Mouse (Mus musculus): Measurements from ENCODE around the gene Mns1.
"Not testable (repeated sequence)": the region's sequence is repeated elsewhere in the genome, so short reads cannot be mapped to it uniquely, and the experiment has no call there.

Gene Mns1

DNA sequence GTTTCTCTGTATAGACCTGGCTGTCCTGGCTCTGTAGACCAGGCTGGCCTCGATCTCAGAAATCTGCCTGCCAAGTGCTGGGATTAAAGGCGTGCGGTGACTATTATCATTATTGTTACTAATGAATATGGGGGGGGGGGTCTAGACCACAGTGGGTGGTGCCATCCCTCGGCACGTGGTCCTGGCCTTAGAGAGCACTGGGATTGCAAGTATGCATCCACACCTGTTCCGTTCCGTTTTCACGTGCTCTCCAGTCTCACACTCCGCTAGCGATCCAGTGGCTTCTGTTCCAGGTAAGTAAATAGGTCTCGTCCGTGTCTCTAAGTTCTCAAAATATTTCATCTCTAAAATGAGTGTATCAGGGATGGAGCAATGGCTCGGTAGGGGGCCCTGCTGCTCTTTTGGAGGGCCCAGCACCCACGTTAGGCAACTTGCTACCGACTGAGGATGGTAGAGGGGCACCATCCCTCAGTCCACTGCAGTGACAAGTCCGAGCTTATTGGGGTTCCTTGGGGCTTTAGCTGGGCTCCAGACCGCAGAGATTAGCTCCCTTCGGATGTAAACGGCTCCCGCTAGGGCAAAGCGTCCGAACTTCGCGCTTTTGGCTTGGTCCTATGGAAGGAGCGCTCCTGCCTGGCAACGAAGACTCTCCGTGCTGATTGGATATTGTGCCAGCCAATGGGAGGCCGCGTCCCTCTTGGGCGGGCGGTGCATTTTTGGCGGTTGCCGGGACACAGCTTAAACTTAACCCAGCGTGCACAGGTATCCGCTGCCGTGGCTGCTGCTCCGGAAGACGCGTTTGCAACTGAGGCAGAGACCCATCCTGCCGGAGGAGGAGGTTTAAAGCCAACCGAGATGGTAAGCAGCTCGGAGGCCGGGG is at the start of gene Mns1:
Gene Mns1, plus strand, starts transcription at position 190 of the 880 bp plus-strand sequence.
- peak; percentile 95 for DNase-seq (ENCODE audit: low spot score)

DNA sequence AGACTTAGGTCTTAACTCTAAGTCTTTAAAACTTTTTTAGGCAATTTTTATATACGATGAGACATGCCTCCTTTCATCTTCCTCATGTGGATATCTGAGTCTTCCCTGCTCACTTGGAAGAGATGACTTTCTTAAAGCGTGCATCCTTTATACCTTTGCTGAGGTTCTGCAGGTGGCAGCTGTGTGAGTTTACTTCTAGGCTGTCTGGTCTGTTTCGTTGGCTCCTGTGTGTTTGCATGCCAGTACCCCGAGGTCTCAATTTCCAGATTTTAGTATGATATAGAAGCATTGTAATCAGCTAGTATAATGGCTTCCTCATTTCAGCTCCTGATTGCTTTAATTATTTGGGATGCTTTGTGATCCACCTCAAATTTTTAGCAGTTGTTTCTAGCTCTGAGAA is 48.9 kb upstream of the Mns1 start:
- DNase-seq (ENCODE audit: low spot score), result no peak

DNA sequence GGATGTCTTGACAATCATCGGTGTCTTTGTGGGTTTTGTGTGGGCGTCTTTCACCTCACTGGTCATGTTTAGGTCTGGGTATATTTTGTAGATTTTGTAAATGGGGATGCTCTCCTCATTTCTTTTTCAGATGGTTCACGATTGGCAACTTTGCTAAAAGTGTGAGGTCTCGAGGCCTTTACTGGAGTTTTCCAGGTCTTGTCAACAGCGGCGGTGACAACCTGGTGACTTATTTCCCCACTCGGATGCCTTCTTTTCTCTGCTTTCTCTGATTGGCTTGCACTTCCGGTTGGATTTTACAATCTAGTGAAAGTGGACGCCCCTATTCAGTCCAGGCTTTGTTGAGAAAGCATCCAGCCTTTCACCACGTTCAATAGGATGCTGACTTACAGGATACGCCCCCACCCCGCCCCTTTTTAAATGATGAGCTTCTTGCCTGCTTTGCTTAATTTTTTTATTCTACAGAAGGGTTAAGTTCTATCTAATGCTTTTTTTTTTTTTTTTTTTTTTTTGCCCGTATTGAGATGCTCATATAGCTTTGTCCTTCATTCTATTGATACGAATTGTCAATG is 48.3 kb upstream of the Mns1 start:
- no peak for DNase-seq (ENCODE audit: low spot score)

DNA sequence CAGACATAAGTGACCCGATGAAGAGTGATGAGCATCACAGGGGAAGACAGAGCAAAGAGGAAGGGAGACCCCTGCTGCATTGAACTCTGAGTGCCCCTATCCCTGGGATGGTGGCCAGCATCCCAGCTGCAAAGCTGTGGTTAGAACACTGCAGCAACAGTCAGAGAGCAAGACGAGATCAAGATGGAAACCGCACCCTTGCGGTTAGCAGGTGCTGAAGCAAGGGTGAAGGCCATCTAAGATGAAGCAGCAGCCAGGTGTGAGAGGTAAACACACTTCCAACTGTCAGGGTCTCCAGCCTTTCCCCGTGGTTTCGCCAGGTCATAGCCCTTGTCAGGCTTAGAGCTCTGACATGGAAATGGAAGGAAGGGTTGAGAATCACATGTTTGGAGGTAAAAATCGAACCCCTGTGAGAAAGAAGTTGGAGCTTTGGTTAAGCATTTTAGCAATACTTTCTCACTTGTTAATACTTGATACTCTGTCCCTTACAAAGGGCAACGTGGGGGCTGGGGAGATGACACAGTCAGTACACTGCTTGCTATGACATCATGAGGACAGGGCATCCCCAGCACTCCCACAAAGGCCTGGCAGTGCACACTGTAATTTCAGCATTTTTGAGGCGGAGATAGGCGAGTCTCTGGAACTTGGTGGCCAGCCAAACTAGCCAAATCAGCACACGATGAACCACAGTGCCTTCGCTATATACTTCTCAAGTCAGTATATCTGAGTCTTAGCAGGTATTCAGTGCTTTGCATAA is 47.3 kb upstream of the Mns1 start:
- peak; percentile 76 for DNase-seq (ENCODE audit: low spot score)

GRCm38 (mm10) chr9:72392686-72393085 is 45.1 kb upstream of the Mns1 start:
- no peak for DNase-seq (ENCODE audit: low spot score)

- peak; percentile 22 for DNase-seq (ENCODE audit: low spot score)
These were observed 44.6 kb upstream of the Mns1 start for GRCm38 (mm10) chr9:72393238-72393637.

- DNase-seq (ENCODE audit: low spot score), result no peak
These were observed 43.9 kb upstream of the Mns1 start for GRCm38 (mm10) chr9:72393869-72394341.

- no peak for DNase-seq (ENCODE audit: low spot score)
These were observed 37.7 kb upstream of the Mns1 start for GRCm38 (mm10) chr9:72400121-72400520.

DNA sequence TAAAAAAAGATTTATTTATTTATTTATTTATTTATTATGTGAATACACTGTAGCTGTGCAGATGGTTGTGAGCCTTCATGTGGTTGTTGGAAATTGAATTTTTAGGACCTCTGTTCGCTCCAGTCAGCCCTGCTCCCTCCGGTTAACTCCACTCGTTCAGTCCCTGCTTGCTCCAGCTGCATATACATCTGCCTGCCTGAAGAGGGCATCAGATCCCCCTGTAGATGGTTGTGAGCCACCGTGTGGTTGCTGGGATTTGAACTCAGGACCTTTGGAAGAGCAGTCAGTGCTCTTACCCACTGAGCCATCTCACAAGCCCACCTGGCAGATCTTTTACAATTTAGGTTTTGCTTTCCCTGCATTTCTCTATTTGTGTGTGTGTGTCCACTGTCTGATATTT is 36.0 kb upstream of the Mns1 start:
- not testable (repeated sequence) for DNase-seq (ENCODE audit: low spot score)

GRCm38 (mm10) chr9:72403421-72403820 is 34.4 kb upstream of the Mns1 start:
- no peak for DNase-seq (ENCODE audit: low spot score)

DNA sequence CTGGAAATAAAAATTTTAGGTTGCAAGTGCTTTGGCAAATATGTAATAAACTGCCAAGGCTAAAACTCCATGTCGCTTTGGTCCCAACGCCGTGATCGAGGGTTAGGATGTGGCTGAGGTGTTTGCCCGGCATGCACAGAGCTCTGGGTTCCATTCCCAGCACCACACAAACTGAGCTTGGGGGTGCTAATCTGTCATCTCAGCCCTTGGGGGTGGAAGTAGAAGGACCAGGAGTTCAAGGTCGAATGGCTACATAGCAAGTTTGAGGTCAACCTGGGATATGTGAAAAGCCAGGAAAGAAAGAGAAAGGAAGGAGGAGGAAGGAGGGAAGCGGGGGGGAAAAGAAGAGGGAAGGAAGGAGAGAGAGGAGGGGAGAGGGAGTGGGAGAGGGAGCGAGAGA is 33.4 kb upstream of the Mns1 start:
- no peak for DNase-seq (ENCODE audit: low spot score)

DNA sequence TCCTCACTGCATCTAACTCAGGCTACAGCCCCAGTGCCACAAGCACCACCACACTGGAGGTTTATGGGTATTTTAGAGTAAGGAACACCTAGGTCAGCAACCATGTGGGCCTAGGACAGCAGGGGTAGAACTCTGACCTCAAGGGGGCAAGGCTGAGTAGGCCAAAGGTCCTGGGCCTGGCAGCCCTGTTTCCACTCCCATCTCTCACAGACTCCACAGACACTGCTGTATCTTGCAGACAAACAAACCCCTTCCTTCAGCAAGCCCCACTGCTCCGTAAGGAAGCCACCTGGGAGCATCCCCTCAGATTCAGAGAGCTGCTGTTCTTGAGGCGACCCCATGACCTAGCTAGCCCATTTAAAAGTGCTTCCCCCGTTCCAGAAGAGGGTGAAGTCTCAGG is 32.9 kb upstream of the Mns1 start:
- no peak for DNase-seq (ENCODE audit: low spot score)

DNA sequence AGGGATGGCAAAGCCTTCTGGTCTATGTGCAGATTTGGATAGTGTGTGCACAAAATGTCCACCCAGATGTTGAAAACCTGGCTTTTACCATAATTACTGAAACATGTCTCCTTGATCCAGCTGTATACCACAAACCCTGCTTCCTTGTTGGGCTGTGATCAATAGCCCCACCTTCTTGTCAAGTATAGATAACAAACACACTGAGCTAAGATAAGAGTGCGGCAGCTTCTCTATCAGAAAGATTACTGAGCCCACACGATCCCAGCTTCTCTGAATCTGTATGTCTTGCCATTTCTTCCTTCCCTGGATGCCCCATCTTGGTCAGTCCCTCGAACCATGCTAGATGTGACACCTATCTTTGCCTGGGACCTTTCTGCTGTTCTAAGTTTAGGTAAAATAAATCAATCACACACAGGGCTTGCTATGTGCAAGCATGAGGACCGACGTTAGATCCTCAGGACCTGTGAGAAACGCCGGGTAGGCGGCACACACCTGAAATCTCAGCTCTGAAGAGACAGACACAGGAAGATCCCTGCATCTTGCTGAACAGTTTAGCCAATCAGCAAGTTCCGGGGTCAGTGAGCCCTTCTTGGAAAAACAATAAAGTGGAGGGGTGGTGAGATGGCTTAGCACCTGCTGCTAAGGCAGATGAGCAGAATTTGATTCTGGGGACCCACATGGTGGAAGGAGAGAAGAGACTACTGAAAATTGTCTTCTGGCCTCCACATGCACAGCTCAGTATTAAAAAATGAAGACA is 31.8 kb upstream of the Mns1 start:
- no peak for DNase-seq (ENCODE audit: low spot score)

DNA sequence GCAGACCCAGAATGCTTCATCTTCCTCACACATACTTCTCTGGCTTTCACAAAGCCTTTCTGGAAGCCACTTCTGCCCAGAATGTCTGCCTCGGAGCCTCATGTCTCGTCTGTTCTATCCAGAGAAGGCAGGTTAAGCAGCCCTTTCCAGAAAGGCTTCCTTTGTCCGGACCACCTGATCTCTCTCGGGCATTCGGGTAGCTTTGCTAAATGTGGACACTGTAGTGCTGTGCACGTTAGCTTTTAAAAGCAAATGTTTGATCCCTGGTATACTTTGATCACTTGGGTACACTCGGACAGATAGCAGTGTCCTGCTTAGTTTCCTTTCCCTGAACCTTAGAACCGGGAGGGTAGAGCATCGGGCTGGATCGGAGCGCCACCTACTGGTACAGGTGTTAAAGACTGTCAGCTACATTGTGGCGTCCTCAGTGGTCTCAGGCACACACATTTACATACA is 29.7 kb upstream of the Mns1 start:
- DNase-seq (ENCODE audit: low spot score), result peak; percentile 77

GRCm38 (mm10) chr9:72409381-72410225 is 28.2 kb upstream of the Mns1 start:
- DNase-seq (ENCODE audit: low spot score), result no peak

GRCm38 (mm10) chr9:72411746-72412145 is 26.1 kb upstream of the Mns1 start:
- no peak for DNase-seq (ENCODE audit: low spot score)

- DNase-seq (ENCODE audit: low spot score), result no peak
These were observed 19.4 kb upstream of the Mns1 start for GRCm38 (mm10) chr9:72418443-72418842.

DNA sequence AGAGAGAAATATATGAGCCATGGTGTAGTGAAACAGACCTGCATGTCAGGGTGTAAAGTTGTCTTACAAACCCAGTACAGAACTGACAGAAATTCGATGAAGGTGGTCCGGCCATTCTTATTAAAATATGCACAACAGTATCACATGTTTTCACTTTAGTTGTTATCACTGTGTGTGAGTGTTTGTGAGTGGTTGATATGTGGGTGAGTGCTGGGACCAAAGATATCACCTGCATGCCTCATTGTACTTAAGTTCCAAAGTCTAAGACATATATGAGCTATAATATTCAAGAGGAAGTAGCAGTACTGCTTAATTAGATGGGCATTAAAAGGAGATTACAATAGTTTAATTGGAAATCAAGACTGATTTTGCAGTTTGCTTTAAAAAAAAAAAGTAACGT is 17.3 kb upstream of the Mns1 start:
- no peak for DNase-seq (ENCODE audit: low spot score)

GRCm38 (mm10) chr9:72422284-72422683 is 15.5 kb upstream of the Mns1 start:
- no peak for DNase-seq (ENCODE audit: low spot score)

GRCm38 (mm10) chr9:72422753-72423152 is 15.1 kb upstream of the Mns1 start:
- no peak for DNase-seq (ENCODE audit: low spot score)

DNA sequence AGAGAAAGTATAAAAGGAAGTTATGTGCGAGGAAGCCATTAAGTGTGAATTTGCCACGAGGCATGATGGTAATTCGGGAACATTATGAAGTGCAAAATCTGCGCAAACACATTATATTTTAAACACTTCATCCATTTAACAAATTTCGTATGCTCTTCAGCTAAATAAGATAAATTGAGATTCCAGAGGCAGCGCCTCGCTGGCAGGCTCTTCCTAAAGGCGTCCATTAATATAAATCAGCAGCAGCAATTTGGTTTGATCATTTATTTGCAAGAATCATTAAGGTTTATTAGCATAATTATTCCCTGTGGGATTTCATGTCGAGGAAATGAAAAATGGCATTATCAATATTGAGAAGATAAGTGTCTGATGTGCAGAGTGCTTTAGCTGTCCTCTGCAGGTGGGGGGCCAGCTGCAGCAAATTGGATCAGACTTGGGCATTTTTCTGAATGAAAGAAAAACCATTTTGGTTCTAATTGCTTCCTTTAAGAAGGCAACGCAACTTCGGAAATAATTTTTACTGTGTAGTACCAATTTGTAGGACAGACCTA is 12.4 kb upstream of the Mns1 start:
- no peak for DNase-seq (ENCODE audit: low spot score)

Measured in testis, postnatal 14 days (tissue).